Mouse (Mus musculus) CD4-positive helper T cell, adult 2 months (primary cell): ENCODE results near the gene Slc6a20b.
A peak's percentile ranks its signal among the peaks of the same experiment; 100 is the strongest.
"Not testable (repeated sequence)": the region's sequence is repeated elsewhere in the genome, so short reads cannot be mapped to it uniquely, and the experiment has no call there.

Experiments used
- DNase-seq: peaks from one replicate; pipeline ENCODE4 v3.0.0-alpha.2; 2012; ENCODE audit warnings: low read depth, missing footprints, low spot score

Gene Slc6a20b

DNA sequence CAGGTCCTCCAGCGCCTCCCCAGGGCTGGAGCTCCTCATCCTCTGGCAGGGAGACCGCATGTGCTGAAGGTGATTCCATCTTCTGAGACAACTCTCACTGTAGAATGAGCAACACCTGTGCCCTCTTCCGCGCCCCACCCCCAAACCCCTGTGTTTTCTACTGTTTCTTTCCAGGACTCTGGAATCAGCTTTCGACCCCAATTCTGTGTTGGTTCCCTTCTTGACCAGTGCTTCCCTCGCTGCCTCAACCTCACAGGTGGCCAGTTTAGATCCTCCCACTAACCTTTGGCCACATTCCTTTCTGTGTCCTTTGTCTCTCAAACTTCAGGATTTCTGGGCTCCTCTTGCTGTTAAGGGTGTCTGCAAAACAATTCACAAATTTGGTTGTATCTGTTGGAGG is at the start of gene Slc6a20b:
Gene Slc6a20b (minus strand): TSS at position 285 of the 400 bp plus-strand sequence.
- no peak for DNase-seq

DNA sequence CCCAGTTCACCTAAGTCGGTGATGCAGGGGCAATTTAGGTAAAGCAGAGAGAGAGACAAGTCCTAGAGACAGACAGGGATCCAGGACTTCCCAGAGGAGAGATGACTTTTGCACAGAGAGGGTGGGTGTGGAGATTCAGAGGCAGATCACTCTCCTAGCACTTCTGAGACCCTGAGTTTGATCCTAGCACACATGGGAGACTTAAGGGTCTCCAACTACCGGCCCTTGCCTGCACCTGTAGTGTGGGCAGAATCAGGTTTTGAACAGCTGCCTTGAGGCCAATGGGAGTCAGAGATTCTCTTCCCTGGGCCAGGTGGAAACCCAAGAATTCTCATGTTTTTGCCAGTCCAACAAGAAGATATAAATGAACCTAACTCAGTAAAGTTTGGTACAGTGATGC is 46.8 kb upstream of the Slc6a20b start:
- DNase-seq = no peak

DNA sequence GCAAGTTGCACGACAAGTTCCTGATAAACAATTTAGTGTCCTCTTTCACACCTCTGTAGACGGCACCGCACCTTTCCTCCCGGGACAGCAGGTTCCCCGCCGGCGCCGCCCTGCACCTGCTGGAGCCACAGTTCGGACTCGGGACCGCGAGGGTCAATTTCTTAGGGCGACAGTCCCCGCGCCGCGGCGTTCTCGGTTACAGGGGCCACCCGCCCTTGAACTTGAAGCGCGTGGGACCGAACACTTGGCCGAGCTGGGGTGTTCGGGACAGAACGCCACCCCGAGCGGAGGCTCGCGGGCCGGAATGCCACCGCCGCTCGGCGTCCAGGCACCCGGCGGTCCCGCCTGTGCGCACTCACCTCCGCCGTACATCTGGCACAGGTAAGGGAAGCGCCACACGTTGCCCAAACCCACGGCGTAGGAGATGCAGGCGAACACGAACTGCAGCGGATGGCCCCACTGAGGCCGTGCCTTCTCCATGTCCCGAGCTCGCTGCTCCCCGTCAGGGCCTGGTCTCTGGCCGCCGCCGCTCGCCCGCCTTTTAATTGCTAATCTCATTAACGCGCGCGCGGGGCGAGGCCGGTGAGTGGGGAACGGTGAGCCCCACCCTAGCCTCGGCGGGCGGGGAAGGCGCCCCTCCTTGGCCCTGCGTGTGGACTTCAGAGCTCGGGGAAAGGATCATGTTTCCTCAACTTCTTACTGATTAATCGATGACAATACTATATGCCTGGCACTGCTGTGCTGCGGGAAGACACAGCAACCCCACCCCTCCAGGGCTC is 46.2 kb upstream of the Slc6a20b start, which contains the start of the genes Ccr9 and Slc6a20a:
Gene Ccr9 (plus strand): TSS at position 113 of the 779 bp plus-strand sequence.
Gene Slc6a20a (minus strand): TSS at position 559 of the 779 bp plus-strand sequence.
- DNase-seq = peak; percentile 27

DNA sequence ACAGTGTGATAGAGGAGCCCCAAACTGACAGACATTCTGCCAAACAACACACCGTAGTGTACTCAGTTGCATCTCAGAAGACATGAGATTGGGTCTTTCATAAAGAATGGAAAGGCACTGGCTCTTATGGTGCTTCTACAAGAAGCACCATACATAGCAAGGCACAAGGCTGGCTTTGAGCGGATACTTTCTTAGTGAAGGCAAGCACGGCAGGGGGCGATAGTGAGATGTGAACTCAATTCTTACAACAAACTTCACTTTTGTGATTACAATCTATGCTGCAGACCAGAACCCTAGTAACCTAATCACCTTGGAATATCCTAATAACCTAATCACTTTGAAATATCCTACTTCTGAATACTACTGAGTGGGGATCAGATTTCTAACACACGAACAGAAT is 33.3 kb upstream of the Slc6a20b start:
- peak; percentile 61 for DNase-seq

DNA sequence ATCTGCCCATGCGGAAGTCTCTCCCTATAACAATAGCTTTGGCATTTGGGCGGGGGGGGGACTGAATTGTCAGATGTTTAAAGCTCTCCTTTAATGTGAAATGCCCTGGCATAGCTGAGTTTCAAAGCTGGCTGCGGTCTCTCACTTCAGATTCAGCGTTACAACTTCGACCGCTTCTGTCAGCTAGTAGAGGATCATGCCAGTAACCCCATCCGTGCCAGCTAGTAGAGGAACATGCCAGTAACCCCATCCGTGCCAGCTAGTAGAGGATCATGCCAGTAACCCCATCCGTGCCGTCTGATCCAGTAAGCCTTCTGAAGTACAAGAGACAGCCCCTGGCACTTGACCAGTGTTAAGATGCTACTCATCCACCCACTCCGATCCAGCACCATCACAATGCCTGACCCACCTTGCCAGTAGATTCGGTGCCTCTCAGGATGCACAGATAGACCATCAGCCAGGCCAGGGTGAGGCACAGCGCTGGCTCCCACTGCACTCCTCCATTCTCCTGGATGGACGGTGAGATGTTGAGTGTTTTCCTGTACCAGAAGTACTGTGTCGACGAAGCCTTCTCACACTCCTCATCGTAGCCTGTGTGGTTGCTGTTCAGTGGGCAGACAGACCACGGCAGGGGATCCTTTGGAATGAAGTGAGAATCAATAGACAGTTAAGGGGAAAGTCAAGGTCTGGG is 27.8 kb upstream of the Slc6a20b start:
- not testable (repeated sequence) for DNase-seq

DNA sequence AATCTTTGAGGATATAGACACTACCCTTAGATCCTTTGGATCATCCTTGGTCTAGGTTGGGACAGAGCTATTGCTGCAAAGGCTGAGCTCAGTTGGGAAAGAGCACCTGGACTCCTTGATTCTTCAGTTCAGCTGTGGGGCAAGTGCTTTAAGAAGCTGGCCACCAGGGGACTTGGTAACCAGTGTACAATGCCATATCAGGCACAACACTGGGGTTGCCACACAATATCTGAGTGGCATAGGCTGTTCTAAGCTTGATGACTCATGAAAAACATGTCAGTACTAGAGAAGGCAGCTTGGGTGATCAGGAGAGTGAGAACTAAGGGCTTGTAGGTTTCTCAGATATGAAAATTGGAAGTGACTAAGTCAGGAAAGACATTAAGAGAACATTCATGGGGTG is 26.6 kb upstream of the Slc6a20b start:
- no peak for DNase-seq

DNA sequence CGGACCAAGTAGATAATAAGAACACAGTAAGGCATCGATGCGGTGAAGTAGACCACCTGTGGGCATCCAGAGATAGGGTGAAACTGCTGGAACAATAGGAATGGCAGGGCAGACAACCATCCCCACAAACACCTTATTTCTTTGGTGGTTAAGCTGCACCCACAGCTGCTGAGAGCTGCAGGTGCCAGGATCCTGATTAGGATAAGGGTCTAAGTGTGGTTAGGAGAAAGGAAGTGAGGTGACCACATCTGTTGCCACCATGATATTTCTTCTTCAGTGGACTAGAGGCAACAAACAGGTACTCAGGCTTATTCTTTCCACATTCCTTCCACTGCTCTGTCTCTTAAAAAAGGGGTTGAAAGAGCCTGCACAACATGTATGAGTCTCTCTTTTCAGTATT is 25.1 kb upstream of the Slc6a20b start:
- no peak for DNase-seq

DNA sequence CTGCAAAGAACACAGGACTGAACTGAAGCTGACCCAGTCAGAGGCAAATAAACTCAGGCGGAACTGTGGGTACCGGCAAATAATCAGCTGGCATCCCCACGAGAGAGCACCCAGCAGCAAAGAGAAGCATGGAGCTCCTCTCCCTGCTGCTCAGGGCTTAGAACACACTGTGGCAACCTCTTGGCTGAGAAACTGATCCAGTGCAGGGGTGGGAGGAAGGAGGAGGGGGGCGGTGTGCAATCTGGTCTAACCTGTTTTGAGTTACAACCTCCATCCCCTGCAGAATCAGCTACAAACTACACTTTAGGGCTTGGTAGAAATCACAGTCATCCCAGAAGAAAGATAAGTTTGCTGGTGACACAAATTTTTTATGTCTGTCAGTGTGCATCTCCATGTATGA is 19.0 kb upstream of the Slc6a20b start:
- DNase-seq = no peak

DNA sequence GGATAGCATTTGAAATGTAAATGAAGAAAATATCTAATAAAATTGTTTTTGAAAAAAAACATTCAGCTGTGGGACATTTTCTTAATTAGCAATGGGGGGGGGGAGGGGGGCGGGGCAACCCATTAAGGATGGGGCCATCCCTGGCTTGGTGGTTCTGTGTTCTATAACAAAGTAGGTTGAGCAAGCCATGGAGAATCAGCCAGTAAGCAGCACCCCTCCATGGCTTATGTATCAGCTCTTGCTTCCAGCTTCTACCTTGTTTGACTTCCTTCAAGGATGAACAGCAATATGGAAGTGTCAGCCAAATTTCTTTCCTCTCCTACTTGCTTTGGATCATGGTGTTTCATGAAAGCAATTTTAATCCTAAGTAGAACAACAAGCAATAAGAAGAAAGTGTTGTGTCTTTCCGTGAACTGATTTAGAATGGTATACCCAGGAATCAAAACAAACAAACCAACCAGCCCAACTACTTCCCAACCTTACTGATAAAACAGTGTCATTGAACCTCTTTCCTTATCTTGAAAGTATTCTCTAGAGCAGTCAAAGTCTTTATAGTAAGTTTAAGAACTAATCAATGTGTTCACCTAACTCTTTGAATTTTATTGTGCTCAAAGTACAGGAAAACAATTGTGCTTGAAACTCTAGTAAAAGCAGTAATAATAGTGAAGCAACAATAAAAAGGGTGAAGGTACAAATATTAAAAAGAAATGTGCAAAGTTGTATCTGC is 17.6 kb upstream of the Slc6a20b start:
- DNase-seq = no peak

DNA sequence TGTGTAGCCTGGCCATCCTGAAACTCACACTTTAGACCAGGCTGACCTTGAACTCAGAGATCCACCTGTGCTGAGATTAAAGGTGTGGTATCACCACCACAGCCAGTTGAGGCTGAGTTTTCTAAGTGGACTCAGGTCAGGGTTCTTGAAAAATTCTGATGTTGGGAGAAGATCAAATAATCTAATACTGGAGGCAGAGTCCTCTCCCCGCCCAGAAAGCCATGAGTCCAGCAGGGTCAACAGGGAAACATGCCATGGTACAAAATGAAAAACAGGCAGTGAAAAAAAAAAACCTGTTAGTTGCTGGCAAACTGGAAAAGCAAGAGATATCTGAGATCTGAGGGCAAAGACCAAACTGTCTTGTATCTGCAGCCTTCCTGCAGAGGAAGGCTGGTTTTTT is 7.7 kb upstream of the Slc6a20b start:
- no peak for DNase-seq

DNA sequence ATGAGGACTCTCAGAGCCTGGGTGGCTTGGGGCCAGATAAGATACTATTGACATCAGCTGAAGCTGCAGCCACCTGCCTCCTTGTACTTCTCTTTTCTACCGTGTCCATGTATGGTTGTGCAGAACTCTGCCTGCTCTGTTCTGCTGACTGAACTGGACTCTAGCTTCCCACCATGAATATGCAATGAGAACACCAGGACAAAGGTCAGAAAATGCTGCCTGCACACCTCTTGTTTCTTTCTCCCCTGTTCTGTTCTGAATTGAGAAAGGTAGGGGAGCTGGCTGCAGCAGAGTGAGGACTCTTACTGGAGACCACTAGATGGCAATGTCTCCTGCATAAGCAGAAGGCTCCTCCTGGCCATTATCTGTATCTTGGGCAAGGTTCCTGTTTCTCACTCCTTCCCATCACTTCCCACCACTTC is 6.3 kb upstream of the Slc6a20b start:
- peak; percentile 20 for DNase-seq

DNA sequence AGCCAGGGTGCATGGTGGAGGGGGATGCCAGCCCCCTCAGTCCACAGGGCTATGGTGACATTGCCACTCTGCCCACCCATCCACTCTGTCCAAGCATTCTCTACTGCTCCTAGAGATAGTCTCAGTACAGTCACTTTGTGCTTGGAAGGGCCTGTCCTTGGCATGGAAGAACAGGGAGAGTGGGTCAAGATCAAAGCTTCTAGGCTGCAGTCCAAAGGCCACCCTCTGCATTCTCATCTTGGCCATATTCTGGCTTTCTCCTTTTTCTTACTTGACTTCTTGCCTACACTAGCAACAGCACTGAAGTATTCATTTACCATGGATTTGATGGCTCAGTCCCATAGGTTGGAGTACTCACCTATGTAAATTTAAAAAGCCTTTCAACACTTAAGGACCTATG is 5.9 kb upstream of the Slc6a20b start:
- DNase-seq = no peak

DNA sequence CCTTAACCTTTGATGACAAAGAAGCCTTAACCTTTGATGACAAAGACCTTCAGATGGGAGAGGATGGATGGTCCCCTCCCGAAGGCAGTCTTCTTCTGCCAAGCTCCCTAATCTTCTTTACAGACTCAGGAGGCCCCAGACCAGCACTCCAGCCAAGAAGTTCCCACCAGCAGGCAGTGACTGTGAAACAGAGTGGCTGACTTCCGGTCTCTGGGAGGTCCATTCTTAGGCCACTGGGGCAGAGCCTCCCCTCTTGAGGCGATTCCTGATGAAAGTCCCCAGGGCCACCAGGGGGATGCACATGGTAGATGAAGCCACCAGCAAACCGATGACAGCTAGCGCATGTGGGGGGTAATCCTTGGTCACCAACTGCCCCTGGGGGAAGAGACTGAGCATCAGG is 4.4 kb upstream of the Slc6a20b start:
- DNase-seq = no peak

DNA sequence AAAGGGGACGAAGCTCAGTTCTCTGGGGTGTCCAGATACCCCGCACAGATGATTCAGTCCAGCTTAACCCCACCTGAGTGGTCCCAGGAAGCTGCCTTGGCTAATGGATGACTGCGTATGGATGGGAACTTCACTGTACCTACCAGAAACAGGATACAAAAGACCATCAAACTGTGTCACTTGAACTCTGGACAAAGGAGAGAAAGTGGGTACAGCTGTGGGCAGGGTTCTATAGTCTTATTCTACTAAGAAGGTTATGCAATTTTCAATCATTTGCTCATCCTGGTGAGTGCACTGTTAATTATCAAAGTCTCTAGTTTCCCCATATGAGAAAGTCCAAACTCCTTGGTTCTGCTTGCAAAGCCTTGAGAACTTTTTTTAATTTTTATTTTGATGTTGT is 628 bp upstream of the Slc6a20b start:
- DNase-seq = no peak

DNA sequence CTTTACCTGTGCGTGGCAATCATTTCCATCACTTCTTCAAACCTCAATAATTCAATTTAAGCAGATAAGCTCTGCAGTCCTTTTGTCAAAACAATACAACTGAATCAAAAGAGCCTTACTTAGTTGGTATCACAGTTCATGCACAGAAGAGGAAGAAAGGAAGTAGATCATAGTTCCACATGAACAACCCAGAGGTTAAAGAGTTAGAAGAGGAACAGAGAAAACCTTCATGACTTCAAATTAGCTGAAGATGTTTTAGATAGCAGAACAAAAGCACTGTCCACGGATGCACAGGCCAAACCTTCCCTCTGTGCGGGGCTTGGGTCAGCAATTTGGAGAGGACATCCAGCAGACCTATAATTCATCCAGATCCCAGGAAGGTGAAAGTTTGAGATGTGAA is 699 bp downstream of the Slc6a20b start:
- no peak for DNase-seq

DNA sequence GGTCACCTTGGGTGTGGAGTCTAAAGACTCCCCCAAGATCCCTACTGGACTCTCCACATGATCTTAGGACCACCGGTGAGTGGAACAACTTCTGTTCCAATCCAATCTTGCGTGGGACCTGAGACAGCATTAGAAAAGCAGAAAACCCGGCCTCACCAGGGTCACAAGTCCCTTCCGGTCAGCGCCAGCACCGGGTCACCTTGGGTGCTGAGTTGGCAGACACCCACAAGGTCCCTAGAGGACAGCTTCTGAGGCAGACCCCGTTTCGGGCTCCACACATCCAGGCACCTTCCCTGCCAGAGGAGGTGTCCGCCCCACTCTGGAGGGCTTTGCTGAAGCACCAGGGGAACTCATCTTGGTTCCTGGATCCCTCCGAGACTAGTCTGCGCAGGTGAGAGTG is 6.5 kb downstream of the Slc6a20b start:
- DNase-seq = no peak

DNA sequence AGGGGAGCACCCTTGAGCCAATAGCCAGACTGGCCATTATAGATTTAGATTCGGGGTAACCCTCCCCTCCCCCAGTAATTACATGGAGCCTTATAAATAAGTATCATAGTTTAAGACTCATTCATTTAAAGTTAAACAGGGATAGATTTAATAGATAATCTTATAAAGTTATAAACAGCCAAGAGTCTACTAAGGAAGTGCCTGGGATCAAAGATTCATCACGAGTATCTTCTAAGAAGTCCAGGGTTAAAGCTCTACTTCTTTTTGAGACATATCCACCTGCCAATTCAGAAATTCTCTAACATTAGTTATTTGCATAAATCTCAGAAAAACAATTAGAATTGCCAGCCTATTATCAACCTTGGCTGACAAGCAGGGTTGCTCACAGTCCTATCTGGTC is 7.6 kb downstream of the Slc6a20b start:
- no peak for DNase-seq

DNA sequence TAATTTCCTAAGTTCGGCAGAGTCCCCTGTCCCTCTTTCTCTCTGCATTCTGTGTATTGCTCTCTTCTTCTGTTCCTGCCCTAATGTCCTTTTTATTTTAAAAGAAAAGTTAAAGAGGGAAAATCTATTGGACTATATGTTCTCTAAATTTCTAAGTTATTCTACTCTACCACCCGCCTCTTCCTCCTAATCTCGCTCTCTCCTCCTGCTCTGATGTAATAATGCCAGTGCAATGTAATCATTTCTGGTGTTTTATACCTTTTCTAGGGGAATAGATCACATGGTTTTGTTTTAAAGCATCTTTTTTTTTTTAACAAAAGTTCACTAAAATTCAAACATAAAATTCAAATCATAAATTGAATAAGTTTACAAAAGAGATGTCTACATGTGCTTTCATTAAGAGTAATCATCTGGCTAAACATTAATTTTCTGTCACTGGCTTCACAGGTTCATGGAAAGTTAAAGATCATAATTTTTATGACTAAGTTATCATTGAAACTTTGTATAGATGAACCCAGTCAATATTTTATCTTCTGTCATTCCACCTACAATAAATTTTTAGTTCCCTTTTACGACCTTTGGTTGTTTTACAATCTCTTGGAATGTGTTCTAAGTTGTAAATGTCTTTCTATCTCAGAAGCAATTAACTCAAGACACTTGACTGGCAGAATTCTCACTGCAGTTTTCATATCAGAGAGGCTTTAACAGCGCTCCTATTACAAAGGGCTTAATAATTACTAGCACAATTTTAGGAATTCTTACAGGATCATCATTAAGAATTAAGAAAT is 11.9 kb downstream of the Slc6a20b start:
- no peak for DNase-seq

DNA sequence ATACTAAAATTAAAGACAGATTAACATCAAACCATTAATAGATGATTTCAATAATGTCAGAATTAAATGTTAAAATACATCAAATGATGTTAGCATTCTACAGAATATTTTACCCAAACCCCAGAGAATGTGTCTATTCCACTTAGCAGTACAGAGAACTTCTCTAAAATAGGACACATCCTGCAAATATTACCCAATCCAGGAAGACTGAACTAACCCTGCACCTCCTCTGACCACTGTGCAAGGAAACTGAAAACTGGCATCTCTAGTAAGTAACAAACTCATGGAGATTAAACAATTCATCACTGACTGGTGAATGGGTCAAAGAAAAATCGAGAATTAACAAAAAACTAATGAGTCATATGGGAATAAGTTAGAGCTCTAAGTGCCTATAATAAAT is 30.8 kb downstream of the Slc6a20b start:
- no peak for DNase-seq

DNA sequence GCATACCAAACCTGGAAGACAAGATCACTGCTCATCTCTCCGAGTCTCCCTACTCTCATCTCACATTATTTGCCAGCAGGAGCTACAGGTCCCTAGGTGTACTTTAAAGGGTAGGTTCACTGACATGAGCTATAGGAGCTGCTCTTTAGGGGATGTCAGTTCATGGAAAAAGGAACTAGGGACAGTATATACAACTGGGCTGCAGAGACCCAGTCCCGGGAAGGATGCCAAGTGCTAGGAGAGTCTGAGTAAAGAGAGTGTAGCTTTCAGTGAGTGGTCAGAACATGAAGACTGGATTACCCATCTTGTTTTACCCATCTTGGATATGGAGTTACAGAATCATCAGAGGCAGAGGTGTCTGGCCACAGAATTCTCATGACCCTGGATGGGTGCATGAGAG is 35.0 kb downstream of the Slc6a20b start:
- DNase-seq = no peak

DNA sequence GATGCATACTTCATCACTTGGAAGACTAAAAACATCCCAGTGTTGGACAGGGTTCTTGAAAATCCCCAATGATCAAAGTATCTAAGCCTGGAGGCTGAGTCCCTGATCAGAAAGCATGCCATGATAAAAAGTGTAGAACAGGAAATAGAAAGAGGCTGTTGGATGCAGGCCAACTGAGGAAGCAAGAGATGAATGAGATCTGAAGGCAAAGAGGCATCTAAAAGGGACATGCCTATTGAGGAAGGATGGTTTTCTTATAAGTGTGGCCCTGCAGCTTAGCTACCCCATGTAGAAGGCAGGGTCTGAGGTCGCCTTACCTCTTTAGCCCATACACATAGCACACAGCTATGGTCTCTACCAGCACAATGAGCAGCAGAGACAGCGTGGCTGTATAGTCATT is 35.5 kb downstream of the Slc6a20b start:
- DNase-seq = peak; percentile 8

DNA sequence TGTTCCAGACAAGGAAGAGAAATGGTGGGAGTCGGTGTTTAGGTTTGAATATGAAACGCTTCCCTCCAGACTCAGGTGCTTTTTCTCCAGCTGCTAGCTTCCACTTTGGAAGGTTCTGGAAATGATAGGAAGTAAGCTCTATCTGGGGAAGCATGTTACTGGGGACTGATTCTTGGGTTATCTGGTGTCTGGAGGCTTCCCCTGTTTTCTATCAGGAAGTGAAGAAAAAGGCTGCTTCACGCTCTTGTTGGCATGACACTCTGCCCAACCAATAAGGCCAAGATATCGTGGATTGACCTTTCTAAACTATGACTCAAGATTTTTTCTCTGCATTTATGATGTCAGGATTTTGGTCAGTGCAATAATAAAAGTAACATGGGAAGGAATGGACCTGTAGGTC is 37.2 kb downstream of the Slc6a20b start:
- DNase-seq = no peak
